Mouse (Mus musculus) neural tube, embryonic 15.5 days (tissue): ENCODE results near the gene Dpep1. TPM values are rescaled to one million over a fixed set of nuclear protein-coding genes. Genes with fewer than 3 reads are reported as not detected.

Experiments
- ATAC-seq: fragments of 200-750 bp; cut with Nextera tagmentation; 2 replicates; pipeline ENCODE4 v1.8.0; 2017; ENCODE audit warnings: mild to moderate bottlenecking, moderate TSS enrichment, moderate library complexity; ENCODE audit not compliant: low FRiP score
- H3K27ac ChIP-seq: fragments of 300-500 bp; sonication (generic); replicated peaks from 2 replicates; pipeline ENCODE4 v1.5.1; 2015; ENCODE audit warnings: mild to moderate bottlenecking, inconsistent platforms
- H3K27me3 ChIP-seq: fragments of 300-500 bp; sonication (generic); replicated peaks from 2 replicates; pipeline ENCODE4 v1.6.1; 2015; ENCODE audit warnings: inconsistent platforms
- H3K36me3 ChIP-seq: fragments of 300-500 bp; sonication (generic); 2 replicates; pipeline ENCODE4 v1.6.1; 2015; ENCODE audit warnings: inconsistent platforms
- H3K4me1 ChIP-seq: fragments of 300-500 bp; sonication (generic); 2 replicates; pipeline ENCODE4 v1.6.1; 2015; ENCODE audit warnings: inconsistent platforms
- H3K4me2 ChIP-seq: fragments of 300-500 bp; sonication (generic); 2 replicates; pipeline ENCODE4 v1.6.1; 2015; ENCODE audit warnings: inconsistent platforms, mild to moderate bottlenecking, moderate library complexity
- H3K4me3 ChIP-seq: fragments of 300-500 bp; sonication (generic); replicated peaks from 2 replicates; pipeline ENCODE4 v1.5.1; 2015; ENCODE audit warnings: mild to moderate bottlenecking, inconsistent platforms
- H3K9ac ChIP-seq: fragments of 300-500 bp; sonication (generic); replicated peaks from 2 replicates; pipeline ENCODE4 v1.6.1; 2015; ENCODE audit warnings: mild to moderate bottlenecking, inconsistent platforms
- H3K9me3 ChIP-seq: fragments of 300-500 bp; sonication (generic); replicated peaks from 2 replicates; pipeline ENCODE4 v1.6.1; 2016; ENCODE audit warnings: inconsistent platforms
- WGBS: fragments of 180-500 bp; shearing (Covaris S2); methylation state at CpG from one replicate; pipeline ENCODE4 v1.1.7; 2015; ENCODE audit warnings: mixed read lengths; 5-methylcytosine and 5-hydroxymethylcytosine counted together
- polyA plus RNA-seq: library from polyadenylated mRNA; unstranded; fragments of >200 nt; fragmentation: Nextera tagmentation; extraction: Ambion mirVana; gene quantifications from 2 replicates; pipeline ENCODE4 v1.2.1, GENCODE M21; 2015

The Dpep1 gene
- polyA plus RNA-seq, 1 experiment from 2014 or later: 0.41 TPM

DNA sequence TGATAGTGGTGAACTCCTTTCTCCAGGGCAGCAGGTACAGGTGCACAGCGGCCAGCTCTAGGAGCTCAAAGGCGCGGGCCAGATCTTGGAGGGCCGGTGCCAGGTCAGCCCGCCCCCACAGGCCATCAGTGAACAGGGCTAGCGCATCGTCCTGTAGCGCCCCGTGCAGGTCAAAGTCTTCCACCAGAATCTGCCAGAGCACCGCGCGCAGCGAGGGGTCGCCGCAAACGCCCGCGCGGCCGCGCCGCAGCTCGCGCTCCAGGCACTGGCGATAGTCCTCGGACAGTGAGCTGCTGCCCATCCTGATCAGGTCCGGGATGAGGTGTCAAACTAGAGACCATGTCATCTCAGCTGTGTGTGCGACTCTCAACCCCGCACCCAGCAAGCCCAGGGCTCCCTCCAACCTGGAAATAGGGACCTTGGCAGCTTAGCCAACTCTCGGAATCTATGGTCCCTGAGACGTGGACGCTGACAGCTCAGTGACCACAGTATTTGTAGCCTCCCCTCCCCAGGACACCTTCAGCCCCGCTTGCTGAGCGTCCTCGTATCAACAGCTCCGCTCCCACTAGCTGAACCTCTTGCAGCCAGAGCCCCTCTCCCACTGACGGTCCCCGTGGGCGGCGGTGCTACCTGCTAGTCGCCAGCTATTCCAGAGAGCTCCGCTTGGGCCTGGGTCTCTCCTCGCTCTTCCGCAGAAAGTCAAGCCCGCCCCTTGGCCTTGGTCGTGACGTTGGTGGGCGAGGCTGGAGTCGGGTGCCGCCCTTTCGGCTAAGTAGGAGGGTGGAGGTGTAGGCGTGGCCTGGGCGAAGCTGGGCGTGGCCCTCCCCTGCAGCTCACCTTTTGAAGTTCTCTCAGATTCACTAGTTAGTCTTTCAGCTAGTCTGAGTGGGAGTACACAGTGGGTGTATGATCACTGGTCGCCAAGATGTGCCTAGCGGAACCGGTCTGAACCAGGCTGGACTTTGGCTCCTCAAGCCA is 49.8 kb downstream of the Dpep1 start, which contains the start of gene Spata2l:
Gene Spata2l, minus strand, starts transcription at position 714 of the 978 bp plus-strand sequence.
- ATAC-seq: peak; percentile 88
- Histone ChIP-seq H3K4me2 (peak within 1 kb of the TSS; percentile 83), H3K9me3 (no peaks in the 10 kb centered on the region), H3K36me3 (no peaks in the 10 kb centered on the region), H3K9ac (peak within 1 kb of the TSS; percentile 58), H3K4me1 (peaks cover 30% of the 10 kb centered on the region), H3K27me3 (peaks cover 23% of the 10 kb centered on the region; the same call in 1 of the 2 replicates), H3K4me3 (peak within 1 kb of the TSS; percentile 48), H3K27ac (0 out of 2 replicates have a peak within 1 kb of the TSS, but pooled peaks have one; percentile 7)
- WGBS: 2% methylated on average over 57 of the region's 57 CpGs

DNA sequence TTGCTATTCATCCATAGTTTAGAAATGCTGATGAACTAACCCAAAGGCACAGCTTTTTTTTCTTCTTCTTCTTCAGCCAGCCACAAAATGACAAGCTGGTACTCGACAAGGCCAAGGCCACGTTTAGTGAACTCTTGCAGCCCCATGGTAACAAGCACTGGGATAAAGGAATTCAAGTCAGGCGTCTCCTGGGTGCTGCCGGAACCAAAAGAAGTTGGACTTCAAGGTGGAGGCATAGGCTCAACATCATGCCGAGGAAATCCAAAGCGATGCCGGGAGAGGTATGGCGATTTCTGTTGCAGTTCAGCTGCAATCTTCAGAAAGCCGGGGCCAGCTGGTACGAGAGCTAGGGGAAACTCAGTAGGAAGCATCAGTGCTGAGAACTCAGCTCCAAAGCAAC is 53.4 kb downstream of the Dpep1 start:
- no peak for ATAC-seq
- Histone ChIP-seq H3K36me3 (peaks cover 28% of the 10 kb centered on the region), H3K9ac (no peak overlapping the region), H3K27ac (no peak overlapping the region), H3K9me3 (no peaks in the 10 kb centered on the region), H3K4me3 (no peak overlapping the region), H3K4me2 (no peak overlapping the region), H3K4me1 (peaks cover 22% of the 10 kb centered on the region), H3K27me3 (peaks cover 13% of the 10 kb centered on the region; the same call in 1 of the 2 replicates)
- WGBS: 81% methylated on average over 10 of the region's 10 CpGs

DNA sequence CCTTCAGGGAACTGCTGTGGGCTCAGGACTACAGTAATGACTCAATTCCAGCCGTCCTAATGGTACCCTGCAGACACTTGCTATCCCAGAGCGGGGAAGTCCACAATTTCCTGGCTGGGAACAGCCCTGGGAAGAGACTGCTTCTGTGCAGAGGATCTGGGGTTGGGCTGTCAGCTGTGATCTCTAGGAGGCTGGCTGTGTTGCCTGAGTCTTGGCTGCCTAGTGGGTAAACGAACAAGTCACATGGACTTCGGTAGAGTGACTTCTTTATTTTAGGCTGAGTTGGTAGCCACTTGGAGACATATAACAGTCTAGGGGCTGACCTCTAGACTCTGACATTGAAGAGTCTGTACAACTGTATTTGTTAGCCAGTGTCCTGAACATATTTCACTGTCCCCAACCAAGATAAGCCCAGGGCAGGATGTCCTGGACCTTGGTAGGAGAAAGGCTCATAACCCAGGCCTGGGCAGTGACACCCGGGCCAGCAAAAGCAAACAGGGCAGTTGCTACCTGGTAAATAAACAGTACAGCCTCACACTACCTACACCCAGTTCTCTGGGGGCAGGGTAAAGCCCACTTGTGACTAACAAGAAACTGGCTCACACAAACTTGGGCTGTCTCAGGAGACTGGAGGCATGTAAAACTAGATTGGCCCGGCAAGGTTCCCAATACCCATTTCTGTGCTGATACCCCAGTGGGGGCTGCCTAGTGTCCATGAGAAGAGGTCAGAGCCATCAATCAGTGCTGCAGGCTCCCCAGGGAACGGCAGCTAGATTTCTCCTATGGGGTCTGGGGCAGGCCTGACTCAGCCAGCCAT is 56.3 kb downstream of the Dpep1 start:
- H3K4me2 ChIP-seq: no peak overlapping the region
- peaks cover 58% of the 10 kb centered on the region for H3K36me3 ChIP-seq
- H3K4me1 ChIP-seq: no peaks in the 10 kb centered on the region
- H3K9me3 ChIP-seq: no peaks in the 10 kb centered on the region
- no peak for ATAC-seq
- H3K27ac ChIP-seq: no peak overlapping the region
- H3K4me3 ChIP-seq: no peak overlapping the region
- H3K9ac ChIP-seq: no peak overlapping the region
- WGBS: 85% methylated on average over 7 of the region's 7 CpGs
- H3K27me3 ChIP-seq: no peaks in the 10 kb centered on the region

DNA sequence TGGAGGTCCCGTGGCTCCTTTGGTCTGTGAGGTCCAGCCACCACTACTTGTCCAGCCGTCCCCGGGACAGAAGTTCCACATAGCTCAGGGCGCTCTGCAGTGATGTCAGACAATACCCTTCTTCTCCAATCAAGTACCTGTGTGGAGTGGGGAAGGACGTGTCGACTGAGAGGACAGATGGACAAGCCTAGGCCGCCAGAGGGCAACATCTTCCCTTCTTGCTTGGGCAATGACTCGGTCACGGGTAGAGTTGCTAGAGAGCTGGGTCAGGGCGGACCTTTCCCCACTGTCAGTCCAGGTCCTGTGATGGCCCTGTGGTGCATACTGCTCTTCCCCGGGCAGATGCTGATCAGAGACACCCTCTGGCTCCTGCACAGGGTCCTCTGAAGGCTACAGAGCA is 57.0 kb downstream of the Dpep1 start:
- Histone ChIP-seq H3K27ac (no peak overlapping the region), H3K9ac (no peak overlapping the region), H3K27me3 (no peaks in the 10 kb centered on the region), H3K4me1 (no peaks in the 10 kb centered on the region), H3K4me2 (no peak overlapping the region), H3K36me3 (peaks cover 65% of the 10 kb centered on the region), H3K9me3 (no peaks in the 10 kb centered on the region), H3K4me3 (no peak overlapping the region)
- ATAC-seq: 0 out of 2 replicates have a peak, but pooled peaks have one; percentile 8
- 69% methylated on average over 11 of the region's 11 CpGs for WGBS

DNA sequence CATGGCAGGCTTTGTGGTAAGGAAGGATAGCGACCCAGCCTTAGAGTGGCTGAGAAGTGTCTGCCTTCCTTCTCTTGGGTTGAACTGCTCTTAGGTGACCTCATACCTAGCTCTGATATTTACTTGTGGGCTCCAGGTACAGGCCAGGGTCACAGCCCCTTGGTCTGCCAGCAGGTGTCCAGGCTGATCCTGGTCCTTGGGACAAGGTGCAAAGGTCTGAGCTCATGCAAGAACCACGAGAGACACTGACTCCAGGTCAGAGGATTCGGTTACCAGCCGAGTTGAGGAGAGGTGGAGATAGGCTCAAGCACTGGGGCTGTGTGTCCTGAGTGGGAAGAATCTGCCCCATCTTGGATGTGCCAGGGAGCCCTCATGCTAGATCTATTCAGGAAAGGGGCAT is 58.3 kb downstream of the Dpep1 start:
- H3K4me2 ChIP-seq: no peak overlapping the region
- WGBS: 88% methylated on average over 4 of the region's 4 CpGs

DNA sequence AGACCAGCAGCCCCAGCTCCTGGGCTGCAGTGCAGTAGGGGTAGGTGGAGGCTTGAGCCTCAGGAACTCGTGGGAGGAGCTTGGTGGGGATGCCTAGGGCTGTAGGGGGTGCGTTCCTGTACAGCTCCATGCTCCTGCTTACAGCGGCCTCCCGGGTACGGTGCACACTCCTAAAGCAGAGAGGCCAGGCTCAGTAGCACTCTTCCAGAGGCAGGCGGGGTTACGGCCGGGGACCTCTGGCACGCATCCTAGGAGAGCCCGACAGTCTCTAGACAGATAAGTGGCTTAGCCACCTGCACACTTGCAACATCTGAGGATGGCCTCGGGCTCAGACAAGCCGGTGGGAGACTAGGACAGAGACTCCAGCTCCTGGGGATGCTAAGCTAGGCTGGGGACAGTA is 59.5 kb downstream of the Dpep1 start:
- Histone ChIP-seq H3K9me3 (no peaks in the 10 kb centered on the region), H3K9ac (no peak overlapping the region), H3K27me3 (no peaks in the 10 kb centered on the region), H3K4me1 (no peaks in the 10 kb centered on the region), H3K4me3 (no peak overlapping the region), H3K36me3 (peaks cover 90% of the 10 kb centered on the region), H3K4me2 (no peak overlapping the region), H3K27ac (no peak overlapping the region)
- WGBS: 92% methylated on average over 12 of the region's 12 CpGs
- ATAC-seq: no peak

More for the DNA sequence above, 58.3 kb downstream of the Dpep1 start:
- Histone ChIP-seq H3K4me1 (no peaks in the 10 kb centered on the region), H3K9me3 (no peaks in the 10 kb centered on the region), H3K36me3 (peaks cover 78% of the 10 kb centered on the region), H3K27me3 (no peaks in the 10 kb centered on the region), H3K4me3 (no peak overlapping the region), H3K27ac (no peak overlapping the region), H3K9ac (no peak overlapping the region)
- ATAC-seq: no peak

DNA sequence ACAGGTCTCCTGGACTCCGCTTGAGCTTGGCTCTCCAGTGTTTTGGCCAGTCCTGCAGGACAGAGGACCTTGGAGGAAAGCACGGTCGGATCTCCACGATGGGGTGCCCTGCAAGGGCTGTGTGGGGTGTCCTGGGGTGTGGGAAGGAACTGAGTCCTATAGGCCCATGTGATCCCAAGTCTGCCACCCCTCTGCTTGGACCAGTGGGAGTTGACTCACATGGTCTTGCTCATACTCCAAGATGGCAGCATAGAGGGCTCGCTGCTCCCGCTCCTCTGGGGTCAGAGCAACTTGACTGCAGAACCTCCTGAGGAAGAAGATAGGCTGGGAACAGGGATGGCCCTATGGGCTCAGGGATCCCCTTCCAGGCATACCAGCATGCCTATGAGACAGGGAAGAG is 61.7 kb downstream of the Dpep1 start:
- H3K36me3 ChIP-seq: peaks cover 91% of the 10 kb centered on the region
- H3K9ac ChIP-seq: no peak overlapping the region
- H3K4me3 ChIP-seq: no peak overlapping the region
- no peak overlapping the region for H3K4me2 ChIP-seq
- H3K4me1 ChIP-seq: peaks cover 11% of the 10 kb centered on the region
- H3K27ac ChIP-seq: no peak overlapping the region
- H3K9me3 ChIP-seq: no peaks in the 10 kb centered on the region
- no peaks in the 10 kb centered on the region for H3K27me3 ChIP-seq
- ATAC-seq: no peak
- WGBS: 94% methylated on average over 6 of the region's 6 CpGs

DNA sequence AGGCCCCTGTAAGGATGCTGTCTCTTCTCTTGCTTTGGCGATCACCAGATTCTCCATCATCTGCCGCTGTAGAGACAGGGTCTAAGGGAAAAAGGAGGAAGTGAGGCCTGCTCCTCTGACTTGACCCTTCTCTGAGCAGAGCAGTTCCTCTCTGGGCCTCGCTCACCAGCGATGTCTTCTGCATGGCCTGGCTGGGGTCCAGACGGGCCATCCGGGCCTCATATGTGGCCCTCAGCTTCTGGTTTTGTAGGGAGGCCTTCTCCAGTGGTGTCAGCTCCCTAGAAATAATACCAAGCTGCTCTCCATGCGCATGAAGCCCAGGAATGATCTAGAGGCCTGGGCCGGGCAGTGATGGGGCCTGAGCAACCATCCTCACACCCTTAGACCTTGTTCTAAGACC is 62.6 kb downstream of the Dpep1 start:
- Histone ChIP-seq H3K27ac (no peak overlapping the region), H3K4me2 (no peak overlapping the region), H3K36me3 (peaks cover 83% of the 10 kb centered on the region), H3K9me3 (no peaks in the 10 kb centered on the region), H3K9ac (no peak overlapping the region), H3K27me3 (no peaks in the 10 kb centered on the region), H3K4me3 (no peak overlapping the region), H3K4me1 (peaks cover 18% of the 10 kb centered on the region)
- ATAC-seq: no peak
- WGBS: 93% methylated on average over 8 of the region's 8 CpGs

DNA sequence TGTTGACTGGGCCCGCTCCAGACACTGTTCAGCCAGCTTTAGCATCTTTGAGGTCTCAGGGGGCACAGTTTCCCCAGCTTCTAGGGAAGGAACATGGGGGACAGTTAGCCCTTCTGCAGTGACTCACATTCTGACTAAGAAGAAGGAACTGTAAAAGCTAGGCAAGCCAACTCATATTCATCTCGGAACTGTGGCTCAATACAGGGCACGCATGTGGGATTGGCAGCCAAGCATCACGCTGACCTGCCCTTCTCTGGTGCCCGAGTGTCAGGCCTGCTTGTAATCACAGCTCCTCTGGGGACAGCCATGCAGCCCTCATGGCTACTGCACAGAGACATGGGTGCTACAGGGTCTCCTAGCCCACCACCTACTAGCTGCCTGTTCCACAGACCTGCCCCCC is 64.9 kb downstream of the Dpep1 start:
- Histone ChIP-seq H3K27ac (no peak overlapping the region), H3K4me1 (peaks cover 31% of the 10 kb centered on the region), H3K9ac (no peak overlapping the region), H3K36me3 (peaks cover 64% of the 10 kb centered on the region), H3K27me3 (no peaks in the 10 kb centered on the region), H3K4me3 (no peak overlapping the region), H3K4me2 (no peak overlapping the region), H3K9me3 (no peaks in the 10 kb centered on the region)
- ATAC-seq: no peak
- WGBS: 96% methylated on average over 5 of the region's 5 CpGs
